Mouse (Mus musculus): ENCODE results near the gene Atxn2l. TPM values are rescaled to one million over a fixed set of nuclear protein-coding genes. Genes with fewer than 3 reads are reported as not detected.

The Atxn2l gene
- polyA plus RNA-seq, 1 experiment from 2014 or later: 38.8 TPM

DNA sequence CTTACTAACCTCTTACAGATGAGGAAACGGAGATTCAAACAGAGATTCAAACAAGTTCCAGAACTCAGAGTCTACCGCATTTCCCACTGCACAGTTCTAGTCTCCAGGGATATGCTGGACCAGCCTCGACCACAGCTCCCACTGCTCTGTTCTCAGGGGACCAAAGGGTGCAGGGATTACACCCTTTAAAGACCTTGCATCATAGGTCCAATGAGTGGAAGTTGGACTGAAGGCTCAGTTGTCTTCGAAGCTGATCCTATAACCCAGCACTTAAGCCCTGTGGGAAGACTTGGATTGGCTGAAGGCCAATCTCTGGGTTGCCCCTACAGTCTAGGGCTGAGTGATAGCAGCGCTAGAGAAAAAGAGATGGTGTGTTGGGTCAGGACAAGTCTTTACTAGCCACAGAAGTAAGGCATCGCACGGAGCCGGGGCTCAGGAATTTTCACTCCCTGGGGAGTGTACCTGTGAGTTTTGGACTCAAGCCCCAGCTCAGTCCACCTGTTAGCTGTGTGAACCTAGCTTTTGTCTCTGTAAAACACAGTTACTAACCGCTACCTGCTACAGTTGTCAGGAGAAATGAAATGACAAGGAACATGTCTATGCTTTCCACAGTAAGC, 29.7 kb downstream of the Atxn2l start:
- Histone ChIP-seq H3K4me2 (ENCODE audit: low read length) (peak overlapping the region; percentile 73), H3K4me3 (ENCODE audit: control insufficient read depth in 1 of 2, insufficient read depth in 1 of 2, low read depth in 1 of 2, low read length in 2 of 2) (peak overlapping the region in 1 of 2 experiments; percentile 90; a peak in 2 of 4 replicates), H3K4me1 (ENCODE audit: control insufficient read depth in 2 of 2, insufficient read depth in 2 of 2, low read length in 2 of 2) (peaks cover 4 to 17% of the 10 kb centered on the region in 2 experiments), H3K9me3 (ENCODE audit: control insufficient read depth, low read length) (no peaks in the 10 kb centered on the region), H3K9ac (ENCODE audit: low read length) (peak overlapping the region; percentile 98), H3K27me3 (ENCODE audit: control insufficient read depth, insufficient read depth, low read length) (no peaks in the 10 kb centered on the region), H3K27ac (replicated peaks in 1 of 2; ENCODE audit: control insufficient read depth in 1 of 2, insufficient read depth in 1 of 2, low read depth in 2 of 2, low read length in 2 of 2) (no peak overlapping the region), H3K36me3 (ENCODE audit: control insufficient read depth, insufficient read depth, low read length) (peaks cover 44% of the 10 kb centered on the region)
- 74% methylated on average over 9 of the region's 9 CpGs for WGBS
- ATAC-seq (ENCODE audit: insufficient number of reproducible peaks, insufficient read depth, low FRiP score, low read depth): no peak

DNA sequence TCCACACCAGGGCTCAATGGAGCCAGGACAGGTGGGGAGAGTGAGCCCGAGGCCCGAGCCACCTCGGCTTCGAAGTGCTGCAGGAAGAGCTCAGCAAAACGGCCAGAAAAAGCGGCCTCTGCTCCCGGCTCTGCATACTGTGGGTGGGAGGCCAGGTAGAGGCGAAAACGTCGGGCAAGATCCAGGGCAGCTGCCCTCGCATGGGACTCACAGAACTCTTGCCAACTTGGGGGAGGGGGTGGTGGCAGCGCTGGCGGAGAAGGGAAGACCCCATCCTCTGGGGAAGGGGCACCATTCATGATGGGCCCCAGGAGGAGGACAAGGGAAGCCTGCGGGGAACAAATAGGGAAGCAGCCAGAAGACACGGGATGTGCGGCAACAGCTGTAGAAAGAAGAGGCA, 30.5 kb downstream of the Atxn2l start:
- Histone ChIP-seq H3K27me3 (ENCODE audit: control insufficient read depth, insufficient read depth, low read length) (no peaks in the 10 kb centered on the region), H3K9ac (ENCODE audit: low read length) (no peak overlapping the region), H3K27ac (replicated peaks in 1 of 2; ENCODE audit: control insufficient read depth in 1 of 2, insufficient read depth in 1 of 2, low read depth in 2 of 2, low read length in 2 of 2) (no peak overlapping the region), H3K4me3 (ENCODE audit: control insufficient read depth in 1 of 2, insufficient read depth in 1 of 2, low read depth in 1 of 2, low read length in 2 of 2) (no peak overlapping the region), H3K36me3 (ENCODE audit: control insufficient read depth, insufficient read depth, low read length) (peaks cover 53% of the 10 kb centered on the region), H3K9me3 (ENCODE audit: control insufficient read depth, low read length) (no peaks in the 10 kb centered on the region), H3K4me2 (ENCODE audit: low read length) (no peak overlapping the region), H3K4me1 (ENCODE audit: control insufficient read depth in 2 of 2, insufficient read depth in 2 of 2, low read length in 2 of 2) (peaks cover 4 to 17% of the 10 kb centered on the region in 2 experiments)
- no peak for ATAC-seq (ENCODE audit: insufficient number of reproducible peaks, insufficient read depth, low FRiP score, low read depth)
- WGBS: 90% methylated on average over 16 of the region's 16 CpGs

- Histone ChIP-seq H3K4me1 (ENCODE audit: control insufficient read depth in 2 of 2, insufficient read depth in 2 of 2, low read length in 2 of 2) (peaks cover 4 to 17% of the 10 kb centered on the region in 2 experiments), H3K36me3 (ENCODE audit: control insufficient read depth, insufficient read depth, low read length) (peaks cover 57% of the 10 kb centered on the region), H3K9ac (ENCODE audit: low read length) (no peak overlapping the region), H3K9me3 (ENCODE audit: control insufficient read depth, low read length) (no peaks in the 10 kb centered on the region), H3K4me3 (ENCODE audit: control insufficient read depth in 1 of 2, insufficient read depth in 1 of 2, low read depth in 1 of 2, low read length in 2 of 2) (no peak overlapping the region), H3K27me3 (ENCODE audit: control insufficient read depth, insufficient read depth, low read length) (no peaks in the 10 kb centered on the region), H3K4me2 (ENCODE audit: low read length) (no peak overlapping the region), H3K27ac (replicated peaks in 1 of 2; ENCODE audit: control insufficient read depth in 1 of 2, insufficient read depth in 1 of 2, low read depth in 2 of 2, low read length in 2 of 2) (no peak overlapping the region)
- ATAC-seq (ENCODE audit: insufficient number of reproducible peaks, insufficient read depth, low FRiP score, low read depth): no peak
- WGBS: 83% methylated on average over 13 of the region's 13 CpGs
Measured at GRCm38 (mm10) chr7:126472306-126472705, 30.9 kb downstream of the Atxn2l start.

DNA sequence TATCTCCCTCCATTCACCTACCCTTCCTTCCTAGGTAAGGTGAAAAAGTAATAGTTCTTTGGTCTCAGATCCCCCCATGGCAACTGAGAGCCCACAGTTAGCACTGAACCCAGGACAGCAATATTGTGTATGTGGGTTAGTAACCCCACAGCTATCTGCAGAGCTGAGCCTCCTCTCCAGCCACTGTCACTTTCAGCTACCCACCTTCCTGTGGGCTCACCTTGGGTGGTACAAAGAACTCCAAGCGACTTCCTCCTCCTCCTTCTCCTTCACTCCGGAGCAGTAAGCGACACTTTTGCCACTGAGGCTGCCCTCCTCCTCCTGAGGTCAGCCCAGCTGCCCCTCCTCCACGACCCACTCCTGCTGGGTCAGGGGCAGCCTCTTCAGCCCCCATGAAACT, 31.4 kb downstream of the Atxn2l start:
- H3K9me3 ChIP-seq (ENCODE audit: control insufficient read depth, low read length): no peaks in the 10 kb centered on the region
- no peak overlapping the region for H3K4me2 ChIP-seq (ENCODE audit: low read length)
- no peaks in the 10 kb centered on the region for H3K27me3 ChIP-seq (ENCODE audit: control insufficient read depth, insufficient read depth, low read length)
- H3K4me3 ChIP-seq (ENCODE audit: control insufficient read depth in 1 of 2, insufficient read depth in 1 of 2, low read depth in 1 of 2, low read length in 2 of 2): no peak overlapping the region
- peaks cover 4 to 17% of the 10 kb centered on the region in 2 experiments for H3K4me1 ChIP-seq (ENCODE audit: control insufficient read depth in 2 of 2, insufficient read depth in 2 of 2, low read length in 2 of 2)
- ATAC-seq (ENCODE audit: insufficient number of reproducible peaks, insufficient read depth, low FRiP score, low read depth): no peak
- peaks cover 61% of the 10 kb centered on the region for H3K36me3 ChIP-seq (ENCODE audit: control insufficient read depth, insufficient read depth, low read length)
- H3K9ac ChIP-seq (ENCODE audit: low read length): no peak overlapping the region
- no peak overlapping the region for H3K27ac ChIP-seq (replicated peaks in 1 of 2; ENCODE audit: control insufficient read depth in 1 of 2, insufficient read depth in 1 of 2, low read depth in 2 of 2, low read length in 2 of 2)
- WGBS: 91% methylated on average over 4 of the region's 4 CpGs

- WGBS: 88% methylated on average over 5 of the region's 5 CpGs
- no peak overlapping the region for H3K4me3 ChIP-seq (ENCODE audit: control insufficient read depth in 1 of 2, insufficient read depth in 1 of 2, low read depth in 1 of 2, low read length in 2 of 2)
- H3K9me3 ChIP-seq (ENCODE audit: control insufficient read depth, low read length): no peaks in the 10 kb centered on the region
- H3K36me3 ChIP-seq (ENCODE audit: control insufficient read depth, insufficient read depth, low read length): peaks cover 66% of the 10 kb centered on the region
- no peaks in the 10 kb centered on the region for H3K27me3 ChIP-seq (ENCODE audit: control insufficient read depth, insufficient read depth, low read length)
- ATAC-seq (ENCODE audit: insufficient number of reproducible peaks, insufficient read depth, low FRiP score, low read depth): no peak
- no peak overlapping the region for H3K4me2 ChIP-seq (ENCODE audit: low read length)
- H3K9ac ChIP-seq (ENCODE audit: low read length): no peak overlapping the region
- H3K27ac ChIP-seq (replicated peaks in 1 of 2; ENCODE audit: control insufficient read depth in 1 of 2, insufficient read depth in 1 of 2, low read depth in 2 of 2, low read length in 2 of 2): no peak overlapping the region
- H3K4me1 ChIP-seq (ENCODE audit: control insufficient read depth in 2 of 2, insufficient read depth in 2 of 2, low read length in 2 of 2): peaks cover 4 to 19% of the 10 kb centered on the region in 2 experiments
Measured at GRCm38 (mm10) chr7:126471361-126471760, 31.9 kb downstream of the Atxn2l start.

DNA sequence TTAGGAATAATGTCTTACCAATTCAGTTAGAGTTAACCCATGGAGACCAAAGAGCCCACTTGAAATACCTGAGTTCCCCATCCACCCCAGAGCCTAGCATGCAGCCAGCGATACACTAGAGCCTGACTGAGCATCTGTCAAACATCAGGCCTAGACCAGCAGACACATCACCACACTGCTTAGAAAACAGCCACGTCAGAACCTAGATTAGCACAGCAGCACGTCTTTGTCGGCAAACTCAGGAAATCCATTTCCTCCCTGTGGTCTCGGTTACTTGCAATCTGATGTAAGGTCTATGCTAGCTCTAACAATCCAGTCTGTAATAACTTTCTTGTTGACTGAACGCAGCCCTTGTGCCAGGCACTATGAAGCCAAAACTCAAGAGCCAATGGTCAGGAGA, 33.2 kb downstream of the Atxn2l start:
- H3K36me3 ChIP-seq (ENCODE audit: control insufficient read depth, insufficient read depth, low read length): peaks cover 69% of the 10 kb centered on the region
- H3K9me3 ChIP-seq (ENCODE audit: control insufficient read depth, low read length): no peaks in the 10 kb centered on the region
- 55% methylated on average over 6 of the region's 6 CpGs for WGBS
- H3K27me3 ChIP-seq (ENCODE audit: control insufficient read depth, insufficient read depth, low read length): no peaks in the 10 kb centered on the region
- ATAC-seq (ENCODE audit: insufficient number of reproducible peaks, insufficient read depth, low FRiP score, low read depth): no peak
- no peak overlapping the region for H3K4me2 ChIP-seq (ENCODE audit: low read length)
- H3K9ac ChIP-seq (ENCODE audit: low read length): no peak overlapping the region
- no peak overlapping the region for H3K4me3 ChIP-seq (ENCODE audit: control insufficient read depth in 1 of 2, insufficient read depth in 1 of 2, low read depth in 1 of 2, low read length in 2 of 2)
- H3K4me1 ChIP-seq (ENCODE audit: control insufficient read depth in 2 of 2, insufficient read depth in 2 of 2, low read length in 2 of 2): peaks cover 17 to 26% of the 10 kb centered on the region in 2 experiments
- no peak overlapping the region for H3K27ac ChIP-seq (replicated peaks in 1 of 2; ENCODE audit: control insufficient read depth in 1 of 2, insufficient read depth in 1 of 2, low read depth in 2 of 2, low read length in 2 of 2)

DNA sequence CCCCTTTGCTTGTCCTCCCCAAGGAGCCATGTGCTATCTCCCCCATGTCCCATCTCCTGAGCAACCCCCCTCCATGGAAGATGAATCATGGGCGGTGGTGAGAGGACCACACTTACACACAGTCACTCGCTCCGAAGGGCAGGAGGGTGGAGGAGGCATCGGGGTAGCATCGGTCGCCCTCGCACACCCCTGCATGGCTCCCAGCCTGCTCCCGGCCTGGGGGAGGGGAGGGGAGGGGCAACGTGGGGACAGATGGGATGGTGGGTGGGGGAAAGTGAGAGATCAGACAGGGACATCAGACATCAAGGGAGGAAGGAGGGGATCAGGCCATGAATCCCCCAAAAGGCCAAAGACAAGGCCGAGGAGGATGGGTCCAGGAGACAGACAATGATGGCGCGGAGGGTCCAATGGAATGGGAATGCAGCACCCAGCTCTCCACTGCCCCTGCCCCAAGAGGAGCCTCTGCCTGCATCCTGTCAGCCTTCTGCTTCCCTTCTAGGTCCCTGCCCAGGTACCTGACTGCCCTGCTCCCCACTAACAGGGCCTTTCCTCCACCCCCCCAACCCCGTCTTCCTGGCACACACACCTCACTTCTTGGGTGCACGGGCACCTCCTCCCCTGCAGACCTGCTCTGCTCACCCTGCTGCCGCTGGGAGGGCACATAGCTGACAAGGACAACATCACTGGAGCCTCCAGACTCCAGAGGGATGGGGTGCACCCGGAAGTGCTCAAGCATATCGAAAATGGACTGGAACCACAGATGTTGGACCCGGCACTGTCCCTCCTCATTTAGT, 35.2 kb downstream of the Atxn2l start:
- Histone ChIP-seq H3K27ac (replicated peaks in 1 of 2; ENCODE audit: control insufficient read depth in 1 of 2, insufficient read depth in 1 of 2, low read depth in 2 of 2, low read length in 2 of 2) (no peak overlapping the region), H3K4me2 (ENCODE audit: low read length) (no peak overlapping the region), H3K9me3 (ENCODE audit: control insufficient read depth, low read length) (no peaks in the 10 kb centered on the region), H3K4me1 (ENCODE audit: control insufficient read depth in 2 of 2, insufficient read depth in 2 of 2, low read length in 2 of 2) (peaks cover 25% of the 10 kb centered on the region in 2 experiments), H3K4me3 (ENCODE audit: control insufficient read depth in 1 of 2, insufficient read depth in 1 of 2, low read depth in 1 of 2, low read length in 2 of 2) (no peak overlapping the region), H3K9ac (ENCODE audit: low read length) (no peak overlapping the region), H3K36me3 (ENCODE audit: control insufficient read depth, insufficient read depth, low read length) (peaks cover 69% of the 10 kb centered on the region), H3K27me3 (ENCODE audit: control insufficient read depth, insufficient read depth, low read length) (no peaks in the 10 kb centered on the region)
- 89% methylated on average over 18 of the region's 18 CpGs for WGBS
- ATAC-seq (ENCODE audit: insufficient number of reproducible peaks, insufficient read depth, low FRiP score, low read depth): no peak
